In genomic region chr12:81698011-81698410, GRCm38 (mm10) we compare ENCODE assay signal across 19 mouse cellular contexts.
DNase-seq lines count a peak whose midpoint lies in the region; ATAC-seq lines count a peak whose summit lies in the region.
"Had no signal": no experiment of that assay in that cellular context is flagged by ENCODE, and none has a peak within 500 bp of the region (broad histone marks: within the 10 kb centered on the region; RNA-seq: fewer than 3 reads in every experiment).

No protein-coding gene starts in this region.

- no peaks in the 10 kb centered on the region; the same call in 1 of the 2 replicates for H3K4me1 ChIP-seq in embryonic facial prominence, embryonic 11.5 days (ENCODE audit: control insufficient read depth, insufficient read depth, low read length)
- 0 out of 2 replicates have a peak, but pooled peaks cover 9% of the 10 kb centered on the region for H3K4me1 ChIP-seq in lung, embryonic 15.5 days
- no peaks in the 10 kb centered on the region for H3K4me1 ChIP-seq in hindbrain, embryonic 16.5 days (ENCODE audit: control insufficient read depth, insufficient read depth, low read depth, low read length)
- peaks cover 6% of the 10 kb centered on the region; the same call in 1 of the 2 replicates for H3K4me1 ChIP-seq in midbrain, embryonic 13.5 days (replicated peaks)
- H3K4me1 ChIP-seq: heart, embryonic 12.5 days; hindbrain, embryonic 10.5 days; limb, embryonic 12.5 days; neural tube, embryonic 12.5 days had no signal

- no peaks in the 10 kb centered on the region for H3K9me3 ChIP-seq in embryonic facial prominence, embryonic 11.5 days (replicated peaks; ENCODE audit: control insufficient read depth, low read length)
- no peaks in the 10 kb centered on the region for H3K9me3 ChIP-seq in lung, embryonic 15.5 days
- H3K9me3 ChIP-seq in hindbrain, embryonic 16.5 days (ENCODE audit: control insufficient read depth, low read length), result no peaks in the 10 kb centered on the region
- H3K9me3 ChIP-seq in midbrain, embryonic 13.5 days, result no peaks in the 10 kb centered on the region
- H3K9me3 ChIP-seq: heart, embryonic 12.5 days; hindbrain, embryonic 10.5 days; limb, embryonic 12.5 days; neural tube, embryonic 12.5 days had no signal

- no peak for ATAC-seq in embryonic facial prominence, embryonic 11.5 days (replicated peaks; ENCODE audit: insufficient number of reproducible peaks, low FRiP score, low TSS enrichment, low read depth)
- peak; percentile 83; the same call in 1 of the 2 replicates for ATAC-seq in lung, embryonic 15.5 days (ENCODE audit: borderline replicate concordance, extremely low read depth, low FRiP score, low TSS enrichment)
- ATAC-seq in hindbrain, embryonic 16.5 days, result no peak
- no peak for ATAC-seq in midbrain, embryonic 13.5 days
- ATAC-seq: forebrain, postnatal 0 days; midbrain, embryonic 16.5 days had no signal

- no peak overlapping the region for H3K4me2 ChIP-seq in embryonic facial prominence, embryonic 11.5 days (ENCODE audit: low read depth, low read length)
- H3K4me2 ChIP-seq in lung, embryonic 15.5 days, result no peak overlapping the region
- H3K4me2 ChIP-seq in hindbrain, embryonic 16.5 days (ENCODE audit: low read length), result no peak overlapping the region
- H3K4me2 ChIP-seq in midbrain, embryonic 13.5 days (replicated peaks), result no peak overlapping the region
- H3K4me2 ChIP-seq: heart, embryonic 12.5 days; limb, embryonic 12.5 days; neural tube, embryonic 12.5 days had no signal

- H3K36me3 ChIP-seq in embryonic facial prominence, embryonic 11.5 days (replicated peaks; ENCODE audit: control insufficient read depth, insufficient read depth, low read depth, low read length), result no peaks in the 10 kb centered on the region
- no peaks in the 10 kb centered on the region for H3K36me3 ChIP-seq in lung, embryonic 15.5 days
- no peaks in the 10 kb centered on the region for H3K36me3 ChIP-seq in hindbrain, embryonic 16.5 days (ENCODE audit: control insufficient read depth, insufficient read depth, low read length)
- H3K36me3 ChIP-seq in midbrain, embryonic 13.5 days, result no peaks in the 10 kb centered on the region
- H3K36me3 ChIP-seq: heart, embryonic 12.5 days; hindbrain, embryonic 10.5 days; limb, embryonic 12.5 days; neural tube, embryonic 12.5 days had no signal

- no peaks in the 10 kb centered on the region for H3K27me3 ChIP-seq in embryonic facial prominence, embryonic 11.5 days (ENCODE audit: control insufficient read depth, insufficient read depth, low read length)
- H3K27me3 ChIP-seq in lung, embryonic 15.5 days, result no peaks in the 10 kb centered on the region
- H3K27me3 ChIP-seq in hindbrain, embryonic 16.5 days (replicated peaks; ENCODE audit: control insufficient read depth, insufficient read depth, low read length), result no peaks in the 10 kb centered on the region
- peaks cover 7% of the 10 kb centered on the region for H3K27me3 ChIP-seq in midbrain, embryonic 13.5 days
- H3K27me3 ChIP-seq: heart, embryonic 12.5 days; limb, embryonic 12.5 days; neural tube, embryonic 12.5 days had no signal

- H3K9ac ChIP-seq in embryonic facial prominence, embryonic 11.5 days (replicated peaks; ENCODE audit: low read length), result no peak overlapping the region
- no peak overlapping the region for H3K9ac ChIP-seq in lung, embryonic 15.5 days
- no peak overlapping the region for H3K9ac ChIP-seq in hindbrain, embryonic 16.5 days (ENCODE audit: low read depth, low read length)
- no peak overlapping the region for H3K9ac ChIP-seq in midbrain, embryonic 13.5 days (replicated peaks)
- H3K9ac ChIP-seq: forebrain, postnatal 0 days; heart, embryonic 12.5 days; limb, embryonic 12.5 days; neural tube, embryonic 12.5 days had no signal

- no peak overlapping the region for H3K27ac ChIP-seq in embryonic facial prominence, embryonic 11.5 days (replicated peaks; ENCODE audit: low read depth, low read length)
- H3K27ac ChIP-seq in lung, embryonic 15.5 days, result peak overlapping the region; percentile 79
- no peak overlapping the region for H3K27ac ChIP-seq in hindbrain, embryonic 16.5 days (ENCODE audit: low read depth, low read length)
- no peak overlapping the region for H3K27ac ChIP-seq in midbrain, embryonic 13.5 days
- H3K27ac ChIP-seq: hindbrain, embryonic 10.5 days; limb, embryonic 12.5 days; neural tube, embryonic 12.5 days had no signal

- WGBS in embryonic facial prominence, embryonic 11.5 days, result 50% methylated on average over 4 of the region's 4 CpGs
- 34% methylated on average over 4 of the region's 4 CpGs for WGBS in lung, embryonic 15.5 days
- 81% methylated on average over 4 of the region's 4 CpGs for WGBS in hindbrain, embryonic 16.5 days
- WGBS in midbrain, embryonic 13.5 days, result 70% methylated on average over 4 of the region's 4 CpGs

- DNase-seq in cerebellum, adult 18-20 months, result peak; percentile 12 to 13
- DNase-seq in cerebellum, adult 11 months, result no peak
- peak; percentile 16 for DNase-seq in embryonic facial prominence, embryonic 11.5 days (ENCODE audit: low spot score)
- DNase-seq in retina, embryonic 14.5 days (ENCODE audit: low spot score), result peak; percentile 26
- DNase-seq in thymus, postnatal 10 days (ENCODE audit: low spot score in 2 of 2), result no peak
- DNase-seq: forebrain, postnatal 0 days; gastrocnemius, postnatal 14 days; kidney, adult 18-20 months; kidney, postnatal 36 days; spleen, adult 18-20 months; thymus, adult 18-20 months had no signal

- no peak overlapping the region for H3K4me3 ChIP-seq in embryonic facial prominence, embryonic 11.5 days (ENCODE audit: low read depth, low read length)
- no peak overlapping the region for H3K4me3 ChIP-seq in lung, embryonic 15.5 days
- no peak overlapping the region for H3K4me3 ChIP-seq in hindbrain, embryonic 16.5 days (ENCODE audit: low read length)
- H3K4me3 ChIP-seq in midbrain, embryonic 13.5 days (replicated peaks), result no peak overlapping the region
- H3K4me3 ChIP-seq: heart, embryonic 12.5 days; hindbrain, embryonic 10.5 days; limb, embryonic 12.5 days; neural tube, embryonic 12.5 days had no signal

Comparison
In these comparisons a context has a peak if more than half of its experiments do, and no peak if none do; other contexts are left out.
1. DNase-seq: peak in cerebellum, adult 18-20 months (2 of 2), embryonic facial prominence, embryonic 11.5 days (single experiment) and retina, embryonic 14.5 days (single experiment); none in cerebellum, adult 11 months (single experiment) and thymus, postnatal 10 days (0 of 2).